Mouse (Mus musculus) cerebellum, adult 8-10 months (tissue): ENCODE results near the gene Cryzl1.
A peak's percentile ranks its signal among the peaks of the same experiment; 100 is the strongest.

Experiments used
- DNase-seq: peaks from one replicate; pipeline ENCODE4 v3.0.0; 2022

Gene Cryzl1

DNA sequence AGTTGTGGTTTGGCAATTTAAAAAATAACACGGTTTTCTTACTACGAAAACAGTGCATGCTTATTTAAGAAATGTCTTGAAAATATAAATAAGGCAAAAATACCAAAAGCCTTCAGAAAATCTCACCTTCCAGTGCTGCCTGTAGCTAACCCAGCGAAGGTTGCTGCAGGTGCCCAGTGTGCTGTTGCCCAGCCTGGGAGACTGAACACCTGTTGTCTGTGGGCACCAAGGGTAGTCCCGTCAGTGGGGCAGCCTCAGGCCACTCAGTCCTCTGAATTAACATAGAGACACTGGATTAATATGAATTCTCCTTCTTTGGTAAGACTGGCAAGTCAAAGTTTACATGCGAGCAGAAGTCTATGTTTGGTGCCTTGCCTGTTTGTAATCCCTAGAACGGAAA lies 9.7 kb upstream of the Cryzl1 start:
- DNase-seq: no peak

DNA sequence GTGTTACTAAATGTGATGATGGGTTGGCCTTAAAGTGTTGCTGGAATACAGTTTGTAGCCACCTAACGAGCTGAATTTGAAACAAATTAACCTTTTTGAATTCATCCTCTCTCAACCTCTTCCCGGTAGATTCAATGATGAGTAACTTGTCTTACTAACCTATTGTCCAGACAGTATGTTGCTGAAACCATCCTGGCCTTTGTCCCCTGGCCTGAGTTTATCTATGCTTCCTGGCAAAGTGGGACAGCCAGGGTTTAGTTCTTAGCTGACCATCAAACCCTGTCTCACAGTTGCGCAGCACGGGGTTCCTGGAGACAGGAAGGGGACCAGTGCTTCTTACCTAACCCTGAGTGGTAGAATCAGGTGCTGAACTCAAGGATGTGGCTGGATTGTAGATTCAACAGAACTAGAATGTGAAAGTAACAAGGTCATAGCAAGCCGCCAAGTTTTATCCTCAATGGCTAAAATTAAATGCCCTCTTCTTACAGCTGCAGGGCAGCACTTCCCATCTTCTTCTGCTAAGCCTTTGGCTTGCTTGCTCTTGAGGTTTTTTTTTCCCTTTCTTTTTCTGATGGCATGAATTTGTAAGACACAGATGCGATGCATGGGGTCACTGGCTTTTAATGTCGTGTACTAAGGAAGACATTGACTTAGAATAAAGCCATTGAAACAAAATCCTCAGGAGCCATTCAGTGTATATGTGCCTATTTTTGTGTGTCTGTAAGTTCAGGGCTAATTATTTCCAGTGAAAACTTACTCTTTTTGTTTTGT lies 7.5 kb upstream of the Cryzl1 start:
- DNase-seq: no peak

DNA sequence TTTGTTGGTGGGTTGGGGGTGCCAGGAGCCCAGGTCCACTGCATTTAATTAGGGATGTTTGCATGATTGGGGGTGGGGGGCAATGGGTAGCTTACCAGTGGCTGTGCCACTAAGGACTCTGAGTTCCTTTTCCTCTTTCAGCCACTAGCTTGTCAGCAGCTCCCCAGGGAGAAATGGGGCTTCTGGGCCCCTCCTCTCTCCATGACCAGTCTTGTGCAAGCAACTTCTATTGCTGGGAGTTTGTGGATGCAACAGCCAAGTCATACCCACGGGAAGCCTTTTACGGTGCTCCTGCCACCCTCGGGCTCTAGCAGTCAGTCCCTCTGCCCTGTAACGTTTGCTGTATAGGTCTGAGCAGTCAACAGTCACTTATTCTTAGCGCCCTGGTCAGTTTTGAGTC lies 6.0 kb upstream of the Cryzl1 start:
- no peak for DNase-seq

DNA sequence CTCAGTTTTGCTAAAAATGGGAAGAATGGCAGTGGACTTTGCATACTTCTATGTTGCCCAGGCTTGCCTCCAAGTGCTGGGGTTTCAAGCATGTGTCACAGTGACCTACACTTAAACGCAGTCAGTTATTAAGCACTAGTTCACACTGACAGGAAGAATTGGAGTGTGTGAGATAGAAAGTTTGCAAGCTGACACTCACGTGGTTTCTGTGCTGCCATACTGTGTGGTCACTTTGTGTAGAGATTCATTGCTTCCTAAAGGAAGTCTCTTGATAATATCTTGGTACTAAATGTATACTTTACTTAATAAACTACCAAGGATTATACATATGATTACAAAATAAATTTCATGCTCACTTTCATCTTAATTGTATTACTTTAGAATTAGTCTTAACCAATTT lies 4.0 kb upstream of the Cryzl1 start:
- no peak for DNase-seq

DNA sequence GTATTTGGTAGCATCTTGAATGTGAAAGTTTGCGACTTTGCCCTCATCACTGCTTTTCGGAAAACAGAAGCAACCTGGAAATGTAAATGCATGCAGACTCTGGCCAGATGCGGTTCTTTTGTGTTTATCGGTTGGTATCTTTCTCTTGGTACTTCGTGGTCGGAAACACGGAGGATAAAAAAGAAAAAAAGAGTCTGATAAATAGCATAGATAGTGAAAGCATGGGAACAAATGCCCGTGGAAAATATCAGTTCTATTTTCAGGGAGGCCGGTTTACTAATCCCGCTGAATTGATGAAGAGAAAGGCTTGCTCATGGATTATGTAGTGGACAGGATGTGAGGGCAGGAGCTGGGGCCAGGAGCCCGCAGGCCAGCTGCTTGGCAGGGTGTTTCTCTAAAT lies 1.7 kb upstream of the Cryzl1 start:
- DNase-seq: peak; percentile 33

DNA sequence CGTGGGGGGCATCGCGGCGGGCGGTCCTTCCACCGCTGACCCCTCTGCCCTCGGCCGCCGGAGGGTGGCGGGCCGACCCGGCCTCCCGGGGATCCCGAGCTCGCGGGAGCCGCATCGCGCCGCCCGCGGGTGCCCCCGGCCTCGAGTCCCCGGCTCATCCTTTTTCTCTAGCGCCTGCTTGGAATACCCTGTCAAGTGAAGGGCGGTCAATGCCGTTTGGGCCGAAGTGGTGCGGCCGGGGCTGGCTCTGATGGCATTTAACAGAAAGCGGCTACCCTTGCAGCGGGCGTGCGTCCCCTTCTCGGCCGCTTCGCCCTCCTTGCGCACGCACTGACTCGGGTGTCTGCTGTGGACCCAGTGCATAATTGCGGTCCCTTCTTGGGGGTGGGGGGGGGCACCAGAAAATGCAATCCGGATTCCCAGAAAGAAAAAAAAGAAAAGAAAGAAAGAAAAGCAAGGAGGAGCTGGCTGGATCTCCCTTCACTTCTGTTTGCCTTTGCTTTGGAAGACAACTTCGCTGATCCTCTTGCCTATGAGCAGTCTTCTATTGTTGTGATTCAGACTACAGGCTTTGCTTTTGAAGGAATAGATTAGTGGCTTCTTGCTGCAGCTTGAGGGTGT lies 1.2 kb upstream of the Cryzl1 start:
- peak; percentile 67 for DNase-seq

DNA sequence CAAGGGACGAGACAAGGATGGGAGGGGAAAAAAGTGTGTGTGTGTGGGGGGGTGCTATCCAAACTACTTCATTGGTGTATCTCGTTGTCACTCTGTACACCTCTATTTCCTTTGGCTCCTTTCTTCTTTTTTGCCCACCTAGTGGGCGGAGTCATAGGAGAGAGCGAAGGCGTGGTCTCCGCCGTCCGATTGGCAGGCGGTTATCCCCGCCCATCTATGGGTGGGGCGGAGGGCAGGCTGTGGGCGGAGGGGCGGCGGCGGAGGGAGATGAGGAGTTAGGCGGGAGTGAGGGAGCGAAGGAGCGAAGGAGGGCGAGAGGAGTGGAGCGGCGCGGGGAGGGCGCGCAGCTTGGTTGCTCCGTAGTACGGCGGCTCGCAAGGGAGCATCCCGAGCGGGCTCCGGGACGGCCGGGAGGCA lies 299 bp upstream of the Cryzl1 start, which contains the start of gene Itsn1:
Gene Itsn1 (plus strand): TSS at position 216 of the 417 bp plus-strand sequence.
- peak; percentile 99 for DNase-seq

DNA sequence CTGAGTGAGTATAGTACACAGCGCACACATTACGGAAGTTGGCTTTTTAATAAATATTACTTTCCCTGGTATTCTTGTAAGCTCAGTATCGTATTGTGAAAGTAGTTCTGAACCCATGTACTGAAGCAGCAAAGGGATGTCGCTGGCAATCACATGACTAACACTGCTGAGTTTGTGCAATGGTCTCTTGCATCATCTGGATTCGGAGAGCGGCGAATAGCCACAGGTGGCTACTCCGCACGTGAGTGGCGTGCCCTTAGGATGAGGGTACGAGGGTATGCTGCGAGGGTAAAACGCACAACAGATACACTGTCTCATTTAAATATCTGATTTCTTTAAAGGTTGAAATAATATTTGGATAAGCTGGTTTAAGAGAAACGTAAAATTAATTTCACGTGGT lies 1.3 kb downstream of the Cryzl1 start:
- no peak for DNase-seq

DNA sequence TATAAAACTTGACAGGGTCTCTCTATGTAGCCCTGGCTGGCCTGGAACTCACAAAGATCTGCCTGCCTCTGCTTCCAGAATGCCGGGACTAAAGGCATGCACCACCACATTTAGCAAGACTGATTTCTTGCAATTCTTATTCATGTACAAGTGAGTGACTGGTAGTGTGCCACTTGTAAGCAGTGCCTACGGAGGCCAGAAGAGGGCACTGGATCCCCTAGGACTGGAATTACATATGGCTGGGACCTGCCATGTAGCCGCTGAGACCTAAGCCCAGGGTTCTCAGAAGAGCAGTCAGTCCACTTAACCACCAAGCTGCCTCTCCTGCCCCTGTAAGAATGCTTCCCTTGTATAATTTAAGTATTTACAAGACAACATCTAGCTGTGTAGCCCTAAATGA lies 4.5 kb downstream of the Cryzl1 start:
- DNase-seq: peak; percentile 65

DNA sequence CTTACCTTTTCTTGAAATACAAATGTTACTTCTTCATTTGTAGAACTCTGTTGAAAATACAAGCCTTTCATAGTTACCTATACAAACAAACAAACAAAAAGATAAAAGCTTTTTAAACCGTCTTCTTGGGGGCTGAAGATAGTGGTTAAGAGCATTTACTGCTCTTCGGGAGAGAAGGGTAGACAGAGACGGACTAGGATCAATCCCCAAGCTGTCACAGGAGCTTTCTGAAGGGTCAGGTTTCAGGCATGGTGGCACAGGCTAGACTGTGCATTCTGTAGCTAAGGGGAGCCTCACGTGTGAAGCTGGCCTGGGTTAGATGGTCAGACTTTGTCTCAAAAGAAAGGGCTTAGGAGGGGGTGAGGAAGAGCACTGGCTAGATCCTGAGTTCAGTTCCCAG lies 11.4 kb downstream of the Cryzl1 start:
- no peak for DNase-seq

DNA sequence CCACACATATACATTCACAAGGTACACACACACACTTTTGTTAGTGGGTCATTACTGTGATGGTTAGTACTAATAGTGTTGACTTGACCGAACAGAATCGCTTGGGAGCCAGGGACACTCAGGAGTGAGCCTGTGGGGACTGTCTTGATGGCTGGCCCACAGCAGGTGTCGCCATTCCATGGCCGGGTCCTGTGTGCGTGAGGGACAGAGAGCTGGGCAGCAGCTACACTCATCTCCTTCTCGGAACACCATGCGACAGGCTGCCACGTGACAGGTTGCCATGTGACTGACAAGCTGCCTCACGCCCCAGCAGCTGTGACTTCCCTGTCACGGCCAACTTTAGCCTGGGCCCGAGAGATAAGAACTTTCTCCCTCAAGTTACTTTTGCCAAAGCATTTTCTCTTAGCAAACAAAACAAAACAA lies 11.8 kb downstream of the Cryzl1 start:
- no peak for DNase-seq

DNA sequence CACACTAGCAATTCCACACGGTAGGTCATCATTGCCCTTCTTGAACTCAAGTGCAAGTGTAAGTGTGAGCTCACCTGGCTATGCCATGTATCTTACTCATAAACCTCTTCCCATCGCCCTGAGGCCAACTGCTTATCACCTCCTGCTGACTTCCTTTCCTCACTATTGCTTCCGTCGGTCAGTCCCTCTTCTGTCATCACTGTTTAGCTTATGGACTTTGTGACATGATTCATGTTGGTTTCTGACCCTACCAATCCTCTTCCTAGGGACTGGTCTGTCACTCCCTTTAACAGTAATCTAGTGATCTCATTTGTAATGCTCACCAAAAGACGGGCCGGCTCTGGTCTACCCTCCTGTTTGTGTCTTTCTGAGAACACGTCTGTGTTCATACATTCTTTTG lies 18.5 kb downstream of the Cryzl1 start:
- DNase-seq: no peak

DNA sequence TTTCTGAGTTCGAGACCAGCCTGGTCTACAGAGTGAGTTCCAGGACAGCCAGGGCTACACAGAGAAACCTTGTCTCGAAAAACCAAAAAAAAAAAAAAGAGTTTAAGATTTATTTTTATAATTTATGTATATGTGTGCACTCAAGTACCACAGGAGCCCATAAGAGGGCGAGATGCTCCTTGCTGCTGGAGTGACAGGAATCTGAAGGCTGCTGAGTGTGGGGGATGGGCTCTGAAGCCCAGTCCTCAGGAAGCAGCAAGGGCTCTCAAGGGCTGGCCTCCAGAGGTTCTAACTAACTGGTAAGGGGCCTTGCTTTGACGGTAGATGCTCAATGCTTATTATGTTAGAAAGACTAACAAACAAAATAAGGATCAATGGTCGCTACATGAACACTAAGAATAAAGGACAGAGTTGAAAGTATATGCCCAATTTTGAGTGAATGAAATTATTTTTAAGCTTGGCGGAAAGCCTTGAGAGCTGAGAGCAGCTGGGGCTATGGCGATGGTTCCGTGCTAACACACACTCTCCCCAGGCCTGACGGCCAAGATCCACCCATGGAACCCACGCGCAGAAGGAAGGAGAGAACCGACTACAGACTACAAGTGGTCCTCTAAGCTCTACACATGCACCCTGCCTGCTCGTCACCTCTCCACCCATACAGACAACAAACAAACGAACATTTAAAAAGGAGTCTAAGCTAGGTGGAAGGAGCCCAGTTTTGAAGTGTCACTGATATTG lies 24.0 kb downstream of the Cryzl1 start:
- DNase-seq: no peak

DNA sequence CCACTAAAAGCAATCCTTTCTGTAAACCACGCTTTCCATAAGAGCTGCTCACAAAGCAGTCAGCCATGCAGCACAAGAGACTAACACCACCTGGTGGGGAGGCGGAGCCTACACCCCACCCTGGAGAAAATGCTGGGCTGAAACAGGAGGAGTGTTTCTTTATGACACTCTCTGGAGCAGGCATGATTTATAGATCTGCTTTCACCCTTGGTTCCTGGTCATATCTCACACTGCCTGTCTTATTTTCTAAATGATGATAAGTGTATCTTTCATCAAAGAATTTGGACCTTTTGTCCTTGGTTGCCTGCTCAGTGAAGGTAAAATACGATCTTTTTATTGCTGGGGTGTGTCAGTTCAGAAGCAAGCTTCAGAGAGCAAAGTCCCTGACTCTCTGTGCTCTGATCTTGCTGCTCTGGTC lies 26.0 kb downstream of the Cryzl1 start:
- DNase-seq: no peak

DNA sequence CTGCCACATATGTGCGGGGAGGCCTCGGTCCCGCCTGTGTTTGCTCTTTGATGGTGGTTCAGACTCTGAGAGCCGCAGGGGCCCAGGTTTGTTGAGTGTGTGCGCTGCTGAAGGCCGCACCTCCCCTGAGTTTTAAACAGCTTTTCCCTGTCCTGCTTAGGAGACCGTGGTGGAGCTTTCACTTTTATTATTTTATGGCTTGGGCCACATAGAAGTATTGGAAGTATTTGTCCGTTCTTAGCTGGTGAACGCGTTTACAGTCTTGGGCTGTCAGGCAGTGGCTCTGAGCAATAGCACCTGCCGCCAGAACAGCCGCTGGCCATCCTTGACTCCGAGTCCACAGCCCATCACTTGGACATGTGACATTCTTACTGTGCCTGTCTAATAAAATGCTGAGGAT lies 26.9 kb downstream of the Cryzl1 start:
- no peak for DNase-seq

DNA sequence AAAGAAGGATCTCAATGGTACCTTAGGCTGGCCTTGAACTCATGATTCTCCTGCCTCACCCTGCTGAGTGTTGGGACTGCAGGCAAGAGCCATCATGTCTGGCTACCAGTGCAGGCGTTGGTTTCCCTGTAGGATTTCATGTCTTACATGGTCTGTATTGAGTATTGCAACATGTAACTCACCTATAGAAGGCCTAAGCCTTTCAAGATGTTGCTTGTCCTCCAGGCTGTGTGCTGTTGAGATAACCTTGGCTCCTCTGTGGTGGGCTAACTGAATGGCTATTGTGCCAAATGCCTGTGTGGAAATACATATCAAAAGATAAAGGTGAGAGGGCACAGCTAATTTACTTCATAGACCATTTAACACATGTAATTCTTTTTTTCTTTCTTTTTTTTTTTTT lies 29.8 kb downstream of the Cryzl1 start:
- no peak for DNase-seq

DNA sequence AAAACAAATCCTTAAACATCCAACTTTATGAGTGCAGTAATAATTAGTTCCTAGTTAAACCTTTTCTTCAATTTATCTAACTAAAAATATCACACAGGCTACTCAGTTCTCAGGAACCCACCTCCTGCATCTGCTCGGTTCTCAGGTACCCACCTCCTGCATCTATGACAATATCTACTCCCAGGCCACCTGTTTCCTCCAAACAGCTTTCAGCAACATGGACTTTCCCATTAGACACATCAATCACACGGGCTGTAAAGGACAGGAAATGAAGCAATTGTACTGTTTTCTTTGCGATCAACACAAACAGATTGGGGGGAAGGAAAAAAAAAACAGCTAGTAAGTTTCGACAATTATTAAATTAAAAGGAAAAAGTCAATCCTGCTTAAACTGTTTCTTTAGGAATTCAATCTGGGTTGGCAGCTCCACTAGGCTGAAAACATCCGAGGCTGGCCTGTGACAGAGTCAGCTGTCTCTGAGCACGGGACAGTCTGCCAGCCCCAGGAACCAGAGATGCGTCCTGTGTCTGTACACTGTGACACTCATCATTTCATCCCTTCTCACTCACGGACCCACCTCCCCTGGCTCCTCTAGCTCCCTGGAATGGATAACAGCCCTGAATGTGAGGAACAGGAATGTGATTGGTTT lies 33.5 kb downstream of the Cryzl1 start:
- no peak for DNase-seq

DNA sequence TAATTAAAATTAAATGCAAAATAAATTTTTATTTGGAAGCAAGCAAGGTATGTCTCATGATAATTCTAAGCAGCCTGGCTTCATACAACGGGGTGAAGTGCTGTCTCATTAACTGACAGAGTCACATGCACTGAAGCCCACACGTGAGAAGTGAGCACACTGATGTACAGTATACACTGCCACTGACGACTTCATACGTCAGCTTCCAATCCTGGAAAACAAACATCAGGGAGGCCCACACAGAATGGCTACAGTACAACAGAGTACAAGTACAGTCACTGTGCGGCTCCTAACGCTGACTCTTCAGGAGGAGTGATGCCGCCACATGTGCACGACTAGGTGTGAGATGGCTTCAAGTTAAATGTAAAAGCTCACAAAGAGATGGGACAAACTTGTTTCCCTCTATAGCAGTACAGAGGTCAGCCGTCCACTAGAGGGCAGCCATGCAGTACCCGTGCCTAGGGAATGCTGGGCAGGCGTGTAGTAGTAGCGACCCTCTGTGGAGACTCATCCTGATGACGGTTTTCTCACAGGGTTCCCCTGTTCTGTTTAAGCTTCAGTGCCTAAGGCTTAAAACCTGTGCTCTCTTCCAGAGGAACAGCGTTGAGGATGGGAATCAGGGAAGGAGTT lies 34.2 kb downstream of the Cryzl1 start:
- peak; percentile 64 for DNase-seq

DNA sequence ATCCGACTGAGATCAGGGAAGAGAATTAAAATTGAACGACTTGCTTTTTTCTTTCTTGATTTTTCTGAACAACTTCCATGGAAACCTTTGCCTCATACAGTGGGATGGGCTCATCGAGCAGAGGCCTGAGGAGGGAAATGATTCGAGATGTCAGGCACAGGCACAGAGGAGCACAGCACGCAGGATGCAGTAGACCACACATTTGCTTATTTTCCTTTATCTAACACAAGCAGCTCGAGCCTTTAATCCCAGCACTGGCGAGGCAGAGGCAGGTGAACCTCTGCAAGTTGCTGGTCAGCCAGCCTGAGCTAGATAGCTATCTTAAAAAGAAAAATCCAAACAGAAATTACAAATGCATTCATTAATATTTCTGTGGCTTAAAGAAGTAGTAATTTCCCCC lies 39.0 kb downstream of the Cryzl1 start:
- DNase-seq: no peak

DNA sequence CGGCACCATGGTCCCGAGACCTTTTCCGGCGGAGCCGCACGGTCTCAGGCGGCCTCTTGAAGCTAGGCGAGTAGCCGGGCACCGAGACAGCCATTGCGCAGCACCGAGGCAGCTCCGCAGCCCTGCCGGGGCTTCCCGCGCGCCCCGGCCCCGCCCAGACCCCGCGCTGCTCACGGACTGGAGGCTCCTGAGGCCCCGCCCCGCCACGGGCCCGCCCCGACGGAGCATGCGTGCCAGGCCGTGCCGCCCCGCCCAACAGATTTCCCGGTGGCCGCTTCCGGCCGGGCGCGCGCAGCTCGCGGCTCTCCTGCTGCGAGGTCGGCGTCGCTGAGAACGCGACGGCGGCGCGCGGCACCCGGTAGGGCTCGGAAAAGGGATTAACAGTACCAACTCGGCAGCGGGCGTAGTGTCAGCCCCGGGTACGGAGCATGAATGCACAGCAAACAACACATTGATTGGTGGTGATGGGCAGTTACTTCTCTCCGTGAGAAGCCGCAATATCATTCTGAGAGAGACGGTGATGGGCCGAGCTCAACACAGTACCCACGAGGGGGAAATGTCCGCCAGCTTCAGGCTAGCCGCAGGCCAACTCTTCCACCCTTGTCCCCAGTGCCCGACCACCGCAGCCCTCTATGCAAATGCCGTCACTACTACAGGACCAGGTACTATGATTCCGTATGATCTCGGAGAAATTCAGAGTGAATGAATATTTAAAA lies 40.0 kb downstream of the Cryzl1 start, which contains the start of gene Donson:
Gene Donson (minus strand): TSS at position 152 of the 716 bp plus-strand sequence.
- peak; percentile 93 for DNase-seq

DNA sequence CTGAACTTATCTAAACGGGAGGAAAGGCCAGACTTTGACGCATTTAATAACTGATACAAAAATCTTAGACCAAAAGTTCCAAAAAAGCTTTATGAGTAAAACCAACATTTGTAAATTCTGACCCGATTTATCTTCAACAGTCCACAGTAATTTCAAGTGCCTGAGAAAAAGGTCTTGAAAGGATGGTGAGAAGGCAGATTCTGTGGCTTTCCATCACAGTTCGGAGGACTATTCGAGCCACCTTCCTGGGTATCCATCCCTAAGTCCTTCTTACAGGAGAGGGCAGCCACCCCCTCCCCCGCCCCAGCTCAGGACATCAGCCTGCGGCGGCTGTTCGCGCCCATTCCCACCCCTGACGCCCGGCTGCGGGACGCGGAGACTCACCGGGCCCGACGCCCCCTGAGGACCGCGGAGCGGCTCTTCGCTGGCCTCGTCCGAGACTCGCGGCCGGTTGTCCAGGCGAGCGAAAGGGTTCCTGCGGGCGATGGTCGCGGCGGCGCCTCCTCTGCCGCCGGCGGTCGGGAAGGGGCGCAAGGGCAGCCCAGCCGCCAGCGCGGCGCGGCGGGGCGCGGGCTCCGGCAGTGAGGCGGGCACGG lies 40.7 kb downstream of the Cryzl1 start:
- DNase-seq: no peak

DNA sequence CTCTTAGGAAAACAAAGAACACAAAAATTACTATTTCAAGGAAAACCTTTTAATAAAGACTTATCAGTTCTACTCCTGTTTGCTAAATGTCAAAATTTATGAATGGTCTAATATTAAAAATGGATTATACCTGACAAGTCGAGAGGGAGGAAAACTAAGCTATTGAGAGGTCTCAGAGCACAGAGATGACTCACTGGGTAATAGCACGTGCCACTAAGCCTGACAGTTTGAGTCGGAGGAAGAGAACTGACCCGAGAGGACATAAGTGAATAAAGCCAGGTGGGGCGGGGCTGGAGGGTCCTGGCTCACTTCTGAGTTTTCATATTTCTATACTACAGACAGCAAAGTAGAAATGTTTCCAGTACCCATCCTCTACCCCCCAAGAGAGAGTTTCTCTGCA lies 42.4 kb downstream of the Cryzl1 start:
- DNase-seq: no peak
